Mouse (Mus musculus): ENCODE results near the gene Pde4b.

DNA sequence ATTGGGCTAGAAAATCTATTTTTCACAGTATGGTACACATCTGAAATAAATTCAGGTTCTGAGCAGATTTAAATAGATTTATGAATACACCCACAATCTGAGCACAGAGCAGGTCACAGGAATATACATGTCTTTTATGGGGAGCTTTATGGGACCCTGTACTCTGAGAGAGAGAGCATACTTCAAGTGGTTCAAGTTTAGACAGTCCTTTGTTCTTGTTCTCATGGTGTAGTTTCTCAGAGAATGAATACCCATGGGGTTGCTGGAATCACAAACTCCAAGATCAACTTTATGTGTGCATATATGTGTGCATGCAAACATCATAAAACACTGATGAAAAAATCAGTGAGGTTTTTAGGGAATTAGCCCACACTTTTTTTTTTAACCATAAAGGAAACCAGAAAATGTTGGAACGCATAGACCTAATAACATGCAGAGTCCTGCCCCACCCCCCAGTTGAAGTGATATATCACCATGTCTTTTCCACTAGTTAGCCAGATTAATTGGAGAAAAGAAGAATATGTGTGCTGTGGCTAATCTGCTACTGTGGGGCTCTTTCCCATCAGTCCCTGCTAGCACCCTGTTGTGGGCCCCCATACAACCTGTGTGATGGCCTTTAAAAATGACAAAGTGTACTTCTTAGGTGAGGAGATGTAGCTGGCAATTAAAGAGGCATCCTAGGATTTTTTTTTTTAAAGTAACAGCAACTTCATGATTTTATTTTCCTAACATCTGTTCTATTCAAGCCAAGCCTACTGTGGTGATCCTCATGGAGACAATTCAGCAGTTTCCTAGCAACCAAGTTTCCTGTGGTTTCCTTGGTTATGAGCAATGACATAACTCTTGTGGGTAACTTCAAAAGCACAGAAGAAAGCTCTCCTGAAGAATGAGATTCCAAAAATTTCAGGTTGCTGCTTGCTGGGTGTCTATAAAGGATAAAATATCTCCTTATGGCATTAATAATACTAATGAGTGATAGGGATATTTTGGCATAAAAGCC is 264.4 kb downstream of the Pde4b start:
- TF ChIP-seq CTCF (IDR thresholded peaks at IDR 0.05; ENCODE audit: extremely low read depth, insufficient read depth, insufficient read length, insufficient replicate concordance) (no peak), POLR2A (IDR thresholded peaks at IDR 0.05; ENCODE audit: low read depth, low read length) (no peak)

Data from spleen, adult 2 months (tissue).